Mouse (Mus musculus) central nervous system, embryonic 18 days (tissue): ENCODE results near the gene Atp2a1. TPM values are rescaled to one million over a fixed set of nuclear protein-coding genes. Genes with fewer than 3 reads are reported as not detected.

Source experiments
- polyA plus RNA-seq: library from polyadenylated mRNA; depleted of rRNA; stranded (reverse); fragments of >200 nt; gene quantifications from 2 replicates; pipeline ENCODE4 v1.2.3, GENCODE M21; 2012; rRNA removed

The Atp2a1 gene
- polyA plus RNA-seq = 0.10 and 20.6 TPM in 2 replicates

DNA sequence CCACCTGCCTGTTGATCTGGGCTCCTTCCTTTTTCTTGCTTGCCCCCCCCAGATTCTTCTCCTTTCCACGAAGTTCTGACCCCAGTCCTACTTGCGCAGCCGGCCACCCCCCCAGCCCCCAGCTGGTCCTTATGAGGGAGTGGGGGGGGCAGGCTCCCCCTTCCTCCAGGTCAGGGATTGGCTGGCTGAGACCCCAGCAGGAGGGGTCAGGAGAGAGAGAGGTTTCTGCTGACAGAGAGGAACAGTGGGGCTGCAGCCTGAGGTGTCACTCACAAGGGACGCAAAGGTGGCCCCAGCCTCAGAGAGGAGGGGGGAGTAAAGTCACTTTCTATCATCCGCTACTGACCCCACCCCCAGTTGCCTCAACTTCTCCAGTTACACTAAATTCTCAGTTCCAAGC lies at the start of gene Atp2a1:
Gene Atp2a1 (minus strand): TSS at position 105 of the 400 bp plus-strand sequence.

GRCm38 (mm10) chr7:126503273-126503878 lies 40.5 kb upstream of the Atp2a1 start, which contains the start of gene Atxn2l:
Gene Atxn2l, minus strand, starts transcription at chr7:126503437.

GRCm38 (mm10) chr7:126487052-126487483 lies 24.2 kb upstream of the Atp2a1 start, which contains the start of gene Tufm:
Gene Tufm, plus strand, starts transcription at chr7:126487361.

DNA sequence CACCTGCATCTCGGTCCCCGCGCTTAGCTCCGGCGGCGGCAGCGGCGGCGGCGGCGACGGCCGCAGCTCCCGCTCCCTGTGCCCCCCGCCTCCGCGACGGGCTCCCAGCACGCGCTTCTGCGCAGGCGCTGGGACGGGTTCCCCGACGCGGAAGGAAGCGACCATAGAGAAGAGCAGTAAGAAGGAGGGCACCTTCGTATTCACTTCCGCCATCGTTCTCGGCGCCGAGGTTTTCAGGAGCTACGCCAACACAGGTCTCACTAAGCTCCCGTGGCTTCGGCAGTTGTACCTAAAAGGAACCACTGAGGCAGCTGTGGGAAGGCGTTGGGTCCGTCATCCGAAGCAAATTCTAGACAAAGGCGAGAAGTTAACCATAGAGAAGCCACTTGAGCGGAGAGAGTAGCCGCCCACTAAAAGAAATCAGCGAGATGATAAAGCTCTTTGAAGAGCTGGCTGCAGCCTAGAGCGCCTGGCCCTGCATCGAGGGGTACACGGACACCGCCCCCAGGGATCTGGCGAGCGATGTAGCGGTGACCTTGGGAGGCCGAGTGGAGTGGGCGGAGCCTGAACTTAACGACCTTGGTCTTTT lies 12.2 kb upstream of the Atp2a1 start, which contains the start of gene Sh2b1:
Gene Sh2b1 (minus strand): TSS at position 432 of the 589 bp plus-strand sequence.

GRCm38 (mm10) chr7:126428631-126429502 lies 34.0 kb downstream of the Atp2a1 start, which contains the start of gene Rabep2:
Gene Rabep2, plus strand, starts transcription at chr7:126428759.

DNA sequence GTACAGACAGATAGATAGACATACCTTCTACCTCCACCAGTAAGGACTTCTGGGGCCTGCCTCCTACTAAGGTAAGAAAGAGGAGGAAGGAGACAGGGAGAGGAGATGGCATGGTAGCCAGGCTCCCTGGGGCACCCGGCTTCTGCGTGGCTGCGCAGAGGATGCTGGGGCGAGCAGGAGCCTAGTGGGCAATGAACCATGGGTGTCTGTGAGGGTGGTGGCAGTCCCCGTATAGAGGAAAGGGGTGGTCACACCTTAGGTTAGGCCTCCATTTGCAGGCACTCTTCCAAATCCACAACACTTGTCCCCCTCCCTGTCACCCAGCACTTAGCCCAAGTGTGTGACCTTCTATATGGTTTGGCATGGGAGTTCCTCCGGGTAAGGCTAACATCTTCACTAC lies 48.2 kb downstream of the Atp2a1 start, which contains the start of gene Cd19:
Gene Cd19 (minus strand): TSS at position 165 of the 400 bp plus-strand sequence.

GRCm38 (mm10) chr7:126396298-126397119 lies 66.4 kb downstream of the Atp2a1 start, which contains the start of gene Nfatc2ip:
Gene Nfatc2ip, minus strand, starts transcription at chr7:126396737.

Other genes with a start within 250 kb of the Atp2a1 start
- gene Sbk1, start 190.5 kb downstream of the Atp2a1 start, polyA plus RNA-seq = 284 and 309 TPM in 2 replicates
- gene Lat, start 93.5 kb downstream of the Atp2a1 start, polyA plus RNA-seq = 1.4 and 1.8 TPM in 2 replicates
- 169 and 185 TPM in 2 replicates for gene Spns1, start 85.7 kb downstream of the Atp2a1 start, polyA plus RNA-seq
- gene Nfatc2ip, start 66.4 kb downstream of the Atp2a1 start, polyA plus RNA-seq = 9.2 and 9.3 TPM in 2 replicates
- 0.09 TPM in 2 replicates for gene Cd19, start 48.2 kb downstream of the Atp2a1 start, polyA plus RNA-seq
- gene Rabep2, start 34.3 kb downstream of the Atp2a1 start, polyA plus RNA-seq = 26.3 and 27.6 TPM in 2 replicates
- gene Sh2b1, start 12.3 kb upstream of the Atp2a1 start, polyA plus RNA-seq = 72.7 and 73.4 TPM in 2 replicates
- 107 and 112 TPM in 2 replicates for gene Tufm, start 24.3 kb upstream of the Atp2a1 start, polyA plus RNA-seq
- 132 and 161 TPM in 2 replicates for gene Atxn2l, start 40.3 kb upstream of the Atp2a1 start, polyA plus RNA-seq
- gene Eif3c, start 103.3 kb upstream of the Atp2a1 start, polyA plus RNA-seq = 114 and 117 TPM in 2 replicates
- 0.27 and 0.32 TPM in 2 replicates for gene Apobr, start 121.8 kb upstream of the Atp2a1 start, polyA plus RNA-seq
- gene Cln3, start 122.7 kb upstream of the Atp2a1 start, polyA plus RNA-seq = 51.0 and 53.4 TPM in 2 replicates
- not detected in 2 replicates for gene Il27, start 131.8 kb upstream of the Atp2a1 start, polyA plus RNA-seq
- 10.0 and 10.4 TPM in 2 replicates for gene Nupr1, start 167.8 kb upstream of the Atp2a1 start, polyA plus RNA-seq
- 50.4 and 55.7 TPM in 2 replicates for gene Sgf29, start 186.2 kb upstream of the Atp2a1 start, polyA plus RNA-seq
- 8.5 and 9.5 TPM in 2 replicates for gene Sult1a1, start 213.3 kb upstream of the Atp2a1 start, polyA plus RNA-seq
- 51.8 and 60.8 TPM in 2 replicates for gene Bola2, start 232.3 kb upstream of the Atp2a1 start, polyA plus RNA-seq
- gene Slx1b, start 232.7 kb upstream of the Atp2a1 start, polyA plus RNA-seq = 41.3 and 45.8 TPM in 2 replicates
- 136 and 144 TPM in 2 replicates for gene Coro1a, start 244.7 kb upstream of the Atp2a1 start, polyA plus RNA-seq